Mouse (Mus musculus): Measurements from ENCODE around the gene Gtpbp4. TPM values are rescaled to one million over a fixed set of nuclear protein-coding genes. Genes with fewer than 3 reads are reported as not detected.

The Gtpbp4 gene
- polyA plus RNA-seq (2015; fragmentation: Nextera tagmentation; extraction: Ambion mirVana): 67.7 and 71.5 TPM in 2 replicates

DNA sequence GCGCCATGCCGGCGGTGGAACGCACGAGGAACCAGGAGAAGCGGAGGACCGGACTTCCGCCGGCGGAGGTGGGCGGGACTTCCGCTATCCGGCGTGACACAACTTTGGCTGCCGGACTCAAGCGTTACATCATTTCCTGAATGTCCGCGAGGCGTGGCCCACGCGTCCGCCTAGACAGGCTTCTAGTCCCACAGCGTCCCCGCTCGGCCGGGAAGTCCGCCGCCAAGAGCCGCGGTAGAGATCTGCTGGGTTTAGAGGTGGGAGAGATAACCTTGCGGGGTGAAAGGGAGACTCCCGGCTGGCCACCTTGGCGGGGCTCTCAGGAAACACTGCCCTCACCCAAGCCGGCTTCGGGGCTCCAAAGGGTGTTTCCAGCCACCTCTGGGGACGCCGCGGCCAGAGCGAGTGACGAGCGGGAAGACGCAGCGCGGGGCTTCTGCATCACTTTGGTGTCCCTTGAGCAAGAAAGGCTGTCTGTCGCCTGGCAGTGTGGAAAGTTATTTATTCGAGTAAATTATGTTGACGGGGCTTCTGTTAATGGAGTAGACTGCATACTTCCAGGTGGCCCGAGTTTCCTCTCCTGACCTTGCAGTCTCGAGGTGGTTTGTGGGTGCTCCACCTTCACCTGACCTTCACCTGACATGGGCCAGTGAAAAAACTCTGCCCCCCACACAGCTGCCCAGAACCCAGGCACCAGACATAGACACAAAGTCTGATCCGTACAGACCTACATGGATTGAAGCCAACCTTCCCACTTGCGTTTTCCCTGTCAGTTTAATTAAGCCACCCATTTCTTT, at the start of gene Gtpbp4:
Gene Gtpbp4, minus strand, starts transcription at position 94 of the 797 bp plus-strand sequence.
- H3K4me1 ChIP-seq: peaks cover 17% of the 10 kb centered on the region
- ATAC-seq (replicated peaks): peak; percentile 99
- no peaks in the 10 kb centered on the region for H3K27me3 ChIP-seq (replicated peaks)
- peak within 1 kb of the TSS; percentile 85 for H3K27ac ChIP-seq
- peak within 1 kb of the TSS; percentile 81 for H3K4me3 ChIP-seq
- 1% methylated on average over 51 of the region's 51 CpGs for WGBS
- H3K36me3 ChIP-seq (replicated peaks): no peaks in the 10 kb centered on the region
- peak within 1 kb of the TSS; percentile 75 for H3K4me2 ChIP-seq
- H3K9me3 ChIP-seq: no peaks in the 10 kb centered on the region
- peak within 1 kb of the TSS; percentile 75 for H3K9ac ChIP-seq

GRCm38 (mm10) chr13:9044731-9045130, 48.8 kb upstream of the Gtpbp4 start:
- Histone ChIP-seq H3K9ac (no peak overlapping the region), H3K27me3 (replicated peaks) (no peaks in the 10 kb centered on the region), H3K4me2 (no peak overlapping the region), H3K9me3 (no peaks in the 10 kb centered on the region), H3K4me1 (no peaks in the 10 kb centered on the region), H3K27ac (no peak overlapping the region), H3K36me3 (replicated peaks) (no peaks in the 10 kb centered on the region), H3K4me3 (no peak overlapping the region)
- ATAC-seq (replicated peaks): no peak
- WGBS: 100% methylated on average over 1 of the region's 1 CpGs

DNA sequence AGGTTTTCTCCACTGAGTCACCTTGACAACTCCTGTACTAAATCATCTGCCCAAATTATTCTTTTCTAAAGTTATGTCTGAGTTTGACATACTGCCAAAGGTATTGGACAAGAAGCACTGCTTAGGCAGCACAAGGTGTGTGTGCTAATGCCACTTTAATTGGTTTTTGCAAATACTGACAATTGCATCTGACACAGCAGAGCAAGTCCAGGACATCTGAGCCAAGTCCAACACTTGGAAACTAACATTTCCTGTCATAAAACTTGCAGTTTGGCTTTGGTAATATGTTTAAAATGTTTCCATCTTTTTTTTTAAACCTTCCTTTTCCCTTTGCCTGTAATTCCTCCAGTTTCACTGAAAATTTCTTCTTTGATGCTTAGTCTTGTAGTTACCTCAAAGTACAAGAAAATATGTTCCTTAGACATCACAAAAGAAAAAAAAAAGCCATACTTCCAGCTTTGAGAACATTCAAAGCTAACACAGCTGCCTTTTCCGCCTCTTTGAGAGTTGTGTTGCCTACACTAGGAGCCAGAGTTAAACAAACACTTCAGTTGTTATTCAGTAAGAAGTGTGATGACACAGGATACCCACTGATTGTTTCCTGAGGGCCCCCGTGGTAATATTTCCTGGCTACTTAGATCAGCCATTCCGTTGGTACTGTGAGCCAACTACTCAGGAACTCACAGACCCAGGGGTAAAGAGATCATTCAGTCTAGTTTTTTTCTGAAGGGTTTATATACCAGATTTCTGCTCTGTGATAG, 47.6 kb upstream of the Gtpbp4 start:
- Histone ChIP-seq H3K9ac (no peak overlapping the region), H3K27ac (no peak overlapping the region), H3K36me3 (replicated peaks) (no peaks in the 10 kb centered on the region), H3K4me3 (no peak overlapping the region), H3K9me3 (no peaks in the 10 kb centered on the region), H3K27me3 (replicated peaks) (no peaks in the 10 kb centered on the region), H3K4me1 (no peaks in the 10 kb centered on the region), H3K4me2 (no peak overlapping the region)
- 64% methylated on average over 3 of the region's 3 CpGs for WGBS
- ATAC-seq (replicated peaks): no peak

- WGBS: 86% methylated on average over 1 of the region's 1 CpGs
- H3K36me3 ChIP-seq (replicated peaks): no peaks in the 10 kb centered on the region
Observed at GRCm38 (mm10) chr13:9040626-9041025, 44.7 kb upstream of the Gtpbp4 start.

GRCm38 (mm10) chr13:9031996-9032661, 36.2 kb upstream of the Gtpbp4 start:
- Histone ChIP-seq H3K4me1 (no peaks in the 10 kb centered on the region), H3K4me2 (no peak overlapping the region), H3K27me3 (replicated peaks) (no peaks in the 10 kb centered on the region), H3K9ac (no peak overlapping the region), H3K9me3 (no peaks in the 10 kb centered on the region), H3K4me3 (no peak overlapping the region), H3K36me3 (replicated peaks) (no peaks in the 10 kb centered on the region), H3K27ac (no peak overlapping the region)
- WGBS: 70% methylated on average over 8 of the region's 8 CpGs
- ATAC-seq (replicated peaks): no peak

More at GRCm38 (mm10) chr13:9040626-9041025, 44.7 kb upstream of the Gtpbp4 start:
- no peak for ATAC-seq (replicated peaks)
- no peak overlapping the region for H3K4me3 ChIP-seq
- H3K9ac ChIP-seq: no peak overlapping the region
- no peaks in the 10 kb centered on the region for H3K9me3 ChIP-seq
- no peaks in the 10 kb centered on the region for H3K27me3 ChIP-seq (replicated peaks)
- no peak overlapping the region for H3K4me2 ChIP-seq
- no peak overlapping the region for H3K27ac ChIP-seq
- H3K4me1 ChIP-seq: no peaks in the 10 kb centered on the region

GRCm38 (mm10) chr13:9030364-9030763, 34.5 kb upstream of the Gtpbp4 start:
- 86% methylated on average over 4 of the region's 4 CpGs for WGBS
- ATAC-seq (replicated peaks): no peak
- no peaks in the 10 kb centered on the region for H3K4me1 ChIP-seq
- no peak overlapping the region for H3K27ac ChIP-seq
- H3K36me3 ChIP-seq (replicated peaks): no peaks in the 10 kb centered on the region
- H3K9me3 ChIP-seq: no peaks in the 10 kb centered on the region
- no peaks in the 10 kb centered on the region for H3K27me3 ChIP-seq (replicated peaks)
- no peak overlapping the region for H3K9ac ChIP-seq
- H3K4me2 ChIP-seq: no peak overlapping the region
- H3K4me3 ChIP-seq: no peak overlapping the region

DNA sequence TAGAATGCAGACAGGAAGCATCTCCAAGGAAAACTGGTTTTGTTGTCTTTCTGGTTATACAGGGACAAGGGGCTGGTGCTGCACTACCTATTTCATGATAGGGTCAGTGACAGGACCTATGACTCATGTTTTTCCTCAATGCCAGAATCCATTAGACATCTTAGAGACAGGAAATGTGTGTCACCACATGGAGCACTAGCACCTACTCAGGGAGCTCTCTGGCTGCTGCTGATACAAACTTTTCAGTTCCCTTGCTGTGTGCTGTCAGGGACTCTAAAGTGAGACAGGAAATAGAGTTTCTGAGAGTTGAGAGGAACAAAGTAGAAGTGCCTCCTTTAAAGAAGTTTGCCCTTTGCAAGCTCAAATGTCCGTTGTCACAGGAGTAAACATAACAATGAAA, 31.4 kb upstream of the Gtpbp4 start:
- H3K4me2 ChIP-seq: no peak overlapping the region
- H3K4me3 ChIP-seq: no peak overlapping the region
- ATAC-seq (replicated peaks): no peak
- no peaks in the 10 kb centered on the region for H3K36me3 ChIP-seq (replicated peaks)
- H3K4me1 ChIP-seq: no peaks in the 10 kb centered on the region
- H3K9ac ChIP-seq: no peak overlapping the region
- no peak overlapping the region for H3K27ac ChIP-seq
- no peaks in the 10 kb centered on the region for H3K9me3 ChIP-seq
- H3K27me3 ChIP-seq (replicated peaks): no peaks in the 10 kb centered on the region
- WGBS: 66% methylated on average over 1 of the region's 1 CpGs

DNA sequence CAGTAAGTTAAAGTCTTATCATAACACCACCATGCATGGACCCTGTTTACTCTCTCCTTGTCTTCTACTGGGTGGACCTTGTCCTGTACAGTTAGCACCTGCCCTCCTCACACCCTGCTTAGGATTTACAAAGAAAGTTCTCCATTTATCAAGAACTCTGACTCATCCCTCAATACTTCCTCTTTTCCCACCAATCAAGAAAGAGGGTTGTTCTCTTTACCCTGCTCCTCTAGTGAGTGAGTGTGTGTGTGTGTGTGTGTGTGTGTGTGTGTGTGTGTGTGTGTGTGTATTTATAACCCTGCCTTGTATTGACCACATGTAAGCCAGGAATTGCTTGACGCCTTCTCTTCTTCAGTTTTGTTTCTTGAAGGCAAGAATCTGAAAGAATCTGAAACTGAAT, 26.7 kb upstream of the Gtpbp4 start:
- H3K9me3 ChIP-seq: no peaks in the 10 kb centered on the region
- ATAC-seq (replicated peaks): no peak
- no peaks in the 10 kb centered on the region for H3K27me3 ChIP-seq (replicated peaks)
- H3K36me3 ChIP-seq (replicated peaks): no peaks in the 10 kb centered on the region
- no peak overlapping the region for H3K9ac ChIP-seq
- WGBS: 90% methylated on average over 1 of the region's 1 CpGs
- no peak overlapping the region for H3K4me2 ChIP-seq
- H3K4me1 ChIP-seq: no peaks in the 10 kb centered on the region
- no peak overlapping the region for H3K4me3 ChIP-seq
- no peak overlapping the region for H3K27ac ChIP-seq

DNA sequence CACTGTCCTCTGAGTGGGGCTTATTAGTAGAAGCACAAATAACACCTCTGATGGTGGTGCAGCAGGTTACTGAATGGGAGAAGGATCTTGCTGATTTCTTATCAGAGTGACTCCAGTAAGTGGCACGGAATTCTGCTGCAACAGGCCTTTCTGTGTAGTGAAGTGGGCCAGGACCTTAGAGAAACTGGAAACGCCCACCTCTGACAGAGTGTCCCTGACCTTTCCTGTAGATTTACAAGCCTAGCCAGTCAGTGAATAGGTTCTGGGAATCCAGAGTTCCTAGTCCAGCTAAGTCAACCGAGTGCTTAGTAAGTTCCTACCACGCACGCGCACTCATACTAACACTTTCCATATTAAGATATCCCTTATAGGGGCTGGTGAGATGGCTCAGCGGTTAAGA, 25.7 kb upstream of the Gtpbp4 start:
- H3K4me3 ChIP-seq: no peak overlapping the region
- H3K27me3 ChIP-seq (replicated peaks): no peaks in the 10 kb centered on the region
- H3K9me3 ChIP-seq: no peaks in the 10 kb centered on the region
- no peak overlapping the region for H3K9ac ChIP-seq
- no peak for ATAC-seq (replicated peaks)
- no peak overlapping the region for H3K27ac ChIP-seq
- no peaks in the 10 kb centered on the region for H3K4me1 ChIP-seq
- no peak overlapping the region for H3K4me2 ChIP-seq
- no peaks in the 10 kb centered on the region for H3K36me3 ChIP-seq (replicated peaks)
- WGBS: 88% methylated on average over 7 of the region's 7 CpGs

DNA sequence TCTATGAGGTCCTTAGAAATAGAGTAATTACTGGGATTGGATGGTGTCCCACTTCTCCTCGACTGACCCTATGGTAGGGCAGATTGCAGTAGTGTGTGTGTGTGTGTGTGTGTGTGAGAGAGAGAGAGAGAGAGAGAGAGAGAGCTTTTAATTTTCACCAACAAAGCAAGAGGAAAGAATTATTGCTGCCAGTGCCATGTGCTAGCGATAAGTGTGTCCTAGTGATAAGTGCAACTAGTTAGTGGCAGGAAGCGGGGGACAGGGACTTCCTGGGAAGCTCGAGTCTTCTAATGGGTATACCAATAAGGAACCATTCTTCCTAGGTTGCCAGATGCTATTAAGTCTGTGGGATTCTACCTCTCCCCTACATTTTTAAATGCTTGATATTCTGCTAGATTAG, 23.8 kb upstream of the Gtpbp4 start:
- Histone ChIP-seq H3K4me3 (no peak overlapping the region), H3K4me1 (no peaks in the 10 kb centered on the region), H3K9me3 (no peaks in the 10 kb centered on the region), H3K27ac (no peak overlapping the region), H3K4me2 (no peak overlapping the region), H3K27me3 (replicated peaks) (no peaks in the 10 kb centered on the region), H3K9ac (no peak overlapping the region), H3K36me3 (replicated peaks) (no peaks in the 10 kb centered on the region)
- WGBS: 86% methylated on average over 4 of the region's 4 CpGs
- no peak for ATAC-seq (replicated peaks)

DNA sequence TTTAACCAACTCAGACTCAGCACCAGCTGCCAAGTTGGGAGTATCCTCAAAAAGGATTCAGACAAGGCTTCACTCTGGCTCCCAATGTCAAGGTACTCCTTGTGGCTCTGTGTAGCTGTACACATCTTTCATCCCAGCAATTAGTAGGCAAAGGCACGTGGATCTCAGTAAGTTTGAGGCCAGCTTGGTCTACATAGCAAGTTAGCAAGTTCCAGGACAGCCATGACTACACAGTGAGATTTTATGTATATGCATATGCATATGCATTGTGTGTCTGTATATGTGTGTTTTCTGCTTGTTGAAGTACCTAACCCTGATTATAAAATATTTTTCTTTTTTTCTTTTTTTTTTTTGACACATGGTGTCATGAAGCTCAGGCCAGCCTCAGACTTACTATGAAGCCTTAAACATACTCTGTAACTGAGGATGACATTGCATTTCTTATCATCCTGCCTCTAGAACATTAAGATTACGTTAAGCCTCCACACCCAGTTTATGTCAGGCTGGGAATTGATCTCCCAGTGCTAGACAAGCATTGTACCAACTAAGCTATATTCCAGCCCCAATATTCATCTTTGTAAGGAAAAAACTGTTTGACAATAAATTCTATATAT, 23.2 kb upstream of the Gtpbp4 start:
- no peaks in the 10 kb centered on the region for H3K27me3 ChIP-seq (replicated peaks)
- H3K4me2 ChIP-seq: no peak overlapping the region
- ATAC-seq (replicated peaks): no peak
- no peak overlapping the region for H3K27ac ChIP-seq
- no peak overlapping the region for H3K4me3 ChIP-seq
- H3K9ac ChIP-seq: no peak overlapping the region
- no peaks in the 10 kb centered on the region for H3K36me3 ChIP-seq (replicated peaks)
- H3K9me3 ChIP-seq: no peaks in the 10 kb centered on the region
- 76% methylated on average over 2 of the region's 2 CpGs for WGBS
- H3K4me1 ChIP-seq: no peaks in the 10 kb centered on the region

DNA sequence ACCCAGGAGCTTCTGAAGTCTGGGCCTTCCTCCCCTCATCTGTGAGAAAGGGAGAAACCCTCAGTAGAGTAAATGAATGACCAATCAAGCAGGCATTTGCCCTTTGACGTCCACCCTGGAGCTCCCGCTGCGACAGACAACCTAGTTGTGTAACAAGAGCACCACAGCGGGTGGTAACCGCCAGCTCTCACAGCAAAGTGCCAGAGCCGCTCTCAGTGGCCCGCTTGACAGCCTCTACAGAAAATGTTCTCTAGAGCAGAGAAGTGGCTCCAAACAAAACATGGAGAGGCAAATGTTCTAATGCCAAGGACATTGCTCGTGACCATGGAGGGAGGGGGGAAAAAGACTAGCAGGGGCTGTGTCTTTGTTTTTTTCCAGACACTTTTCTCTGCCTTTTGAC, 21.3 kb upstream of the Gtpbp4 start:
- Histone ChIP-seq H3K4me2 (no peak overlapping the region), H3K4me1 (no peaks in the 10 kb centered on the region), H3K27me3 (replicated peaks) (no peaks in the 10 kb centered on the region), H3K9me3 (no peaks in the 10 kb centered on the region), H3K4me3 (no peak overlapping the region), H3K9ac (no peak overlapping the region), H3K27ac (no peak overlapping the region), H3K36me3 (replicated peaks) (no peaks in the 10 kb centered on the region)
- WGBS: 5% methylated on average over 8 of the region's 8 CpGs
- no peak for ATAC-seq (replicated peaks)

Measured in midbrain, embryonic 15.5 days (tissue).